Mouse (Mus musculus) left cerebral cortex, adult 2 months (tissue): ENCODE measurements at regions not wholly inside any gene's neighbourhood (a gene's known extent, or its start where the extent isn't known, plus 50 kb on each side); places are given as distances from the start of the nearest gene placed in this dataset.
"Not testable (repeated sequence)": the region's sequence is repeated elsewhere in the genome, so short reads cannot be mapped to it uniquely, and the experiment has no call there.

ENCODE experiments used
- DNase-seq, 2 experiments: peaks; one replicate each; pipeline ENCODE4 v3.0.0; 2021 to 2022; ENCODE audit warnings: low spot score in 2 of 2, mixed read lengths in 1 of 2; ENCODE audit errors: extremely low spot score in 1 of 2
- H3K27ac ChIP-seq: fragments of 200-600 bp; 2 replicates; pipeline ENCODE4 v1.8.1; 2022
- H3K4me3 ChIP-seq: fragments of 200-600 bp; 2 replicates; pipeline ENCODE4 v1.8.1; 2022
- CTCF ChIP-seq: fragments of 200-600 bp; IDR thresholded peaks from 2 replicates; pipeline ENCODE4 v1.8.1; 2022; ENCODE audit warnings: antibody characterized with exemption, mild to moderate bottlenecking, moderate library complexity
- intact Hi-C: fragments of 180-260 bp; cut with DNase I; formaldehyde crosslinking; loops from one replicate; pipeline ENCODE4 v1.15.1; 2025

GRCm38 (mm10) chr10:72298824-72299551 lies 355.7 kb upstream of the Zwint start:
- DNase-seq = no peak
- intact Hi-C loops = no loop called here
- TF ChIP-seq CTCF = no peak

GRCm38 (mm10) chr10:72309045-72309444 lies 345.6 kb upstream of the Zwint start:
- intact Hi-C loops, DNase-seq, H3K4me3 ChIP-seq, H3K27ac ChIP-seq: not testable (repeated sequence)

More at GRCm38 (mm10) chr10:72298824-72299551, 355.7 kb upstream of the Zwint start:
- Histone ChIP-seq H3K4me3 (no peak overlapping the region), H3K27ac (no peak overlapping the region)

- no peak overlapping the region for H3K27ac ChIP-seq
- TF ChIP-seq CTCF = no peak
- H3K4me3 ChIP-seq = no peak overlapping the region
- DNase-seq = no peak
- intact Hi-C loops = no loop called here
Measured at GRCm38 (mm10) chr10:72318308-72318707, 336.3 kb upstream of the Zwint start.

GRCm38 (mm10) chr10:72320307-72320706 lies 334.3 kb upstream of the Zwint start:
- no peak for TF ChIP-seq CTCF
- Histone ChIP-seq H3K27ac (no peak overlapping the region), H3K4me3 (no peak overlapping the region)
- DNase-seq = no peak
- intact Hi-C loops = no loop called here

GRCm38 (mm10) chr10:72326624-72327023 lies 328.0 kb upstream of the Zwint start:
- no peak for TF ChIP-seq CTCF
- no peak overlapping the region for H3K4me3 ChIP-seq
- H3K27ac ChIP-seq = no peak overlapping the region
- intact Hi-C loops = no loop called here
- DNase-seq = peak in 1 of 2 experiments; percentile 8

- DNase-seq = no peak
Measured at GRCm38 (mm10) chr10:72347253-72347652, 307.4 kb upstream of the Zwint start.

GRCm38 (mm10) chr10:72347949-72348663 lies 306.5 kb upstream of the Zwint start:
- H3K4me3 ChIP-seq = no peak overlapping the region
- no peak for DNase-seq
- H3K27ac ChIP-seq = no peak overlapping the region
- intact Hi-C loops = no loop called here
- no peak for TF ChIP-seq CTCF

More at GRCm38 (mm10) chr10:72347253-72347652, 307.4 kb upstream of the Zwint start:
- TF ChIP-seq CTCF = no peak
- intact Hi-C loops = no loop called here
- Histone ChIP-seq H3K4me3 (no peak overlapping the region), H3K27ac (no peak overlapping the region)

- Histone ChIP-seq H3K27ac (no peak overlapping the region), H3K4me3 (no peak overlapping the region)
- intact Hi-C loops = no loop called here
- DNase-seq = no peak
- no peak for TF ChIP-seq CTCF
Measured at GRCm38 (mm10) chr10:72352810-72353209, 301.8 kb upstream of the Zwint start.

- no peak for DNase-seq
- no peak overlapping the region for H3K4me3 ChIP-seq
- intact Hi-C loops = no loop called here
- TF ChIP-seq CTCF = no peak; the same call in none of the 2 replicates
- H3K27ac ChIP-seq = no peak overlapping the region
Measured at GRCm38 (mm10) chr10:72353515-72353914, 301.1 kb upstream of the Zwint start.

GRCm38 (mm10) chr10:72383351-72383750 lies 271.3 kb upstream of the Zwint start:
- no peak overlapping the region for H3K4me3 ChIP-seq
- TF ChIP-seq CTCF = no peak
- no peak overlapping the region for H3K27ac ChIP-seq
- DNase-seq = no peak
- intact Hi-C loops = no loop called here

GRCm38 (mm10) chr10:72384826-72385225 lies 269.8 kb upstream of the Zwint start:
- no peak for DNase-seq
- Histone ChIP-seq H3K27ac (no peak overlapping the region), H3K4me3 (no peak overlapping the region)
- TF ChIP-seq CTCF = no peak
- intact Hi-C loops = no loop called here

- peak; percentile 55 for TF ChIP-seq CTCF
- intact Hi-C loops = loop anchor here (2.0 to 5.0 kb wide), 2 partner anchors 413 to 909 kb away; no protein-coding TSS in a partner anchor
- no peak for DNase-seq
Measured at GRCm38 (mm10) chr10:72391397-72391796, 263.2 kb upstream of the Zwint start.

More at GRCm38 (mm10) chr10:72391397-72391796, 263.2 kb upstream of the Zwint start:
- no peak overlapping the region for H3K4me3 ChIP-seq
- no peak overlapping the region for H3K27ac ChIP-seq
